Comparison of ENCODE assay signal across 8 mouse cellular contexts in genomic region chr8:126592771-126593571, GRCm38 (mm10). TPM values are rescaled to one million over a fixed set of nuclear protein-coding genes. Genes with fewer than 3 reads are reported as not detected.
DNase-seq lines count a peak whose midpoint lies in the region; ATAC-seq and TF ChIP-seq lines count a peak whose summit lies in the region.

No protein-coding gene starts in this region.

- no peaks in the 10 kb centered on the region for H3K9me3 ChIP-seq in embryonic facial prominence, embryonic 15.5 days (replicated peaks)
- no peaks in the 10 kb centered on the region for H3K9me3 ChIP-seq in hindbrain, embryonic 13.5 days
- H3K9me3 ChIP-seq in liver, embryonic 11.5 days (ENCODE audit: control insufficient read depth, low read length) = no peaks in the 10 kb centered on the region

- 0 out of 2 replicates have a peak, but pooled peaks cover 5% of the 10 kb centered on the region for H3K36me3 ChIP-seq in embryonic facial prominence, embryonic 15.5 days
- peaks cover 7% of the 10 kb centered on the region for H3K36me3 ChIP-seq in hindbrain, embryonic 13.5 days
- H3K36me3 ChIP-seq in liver, embryonic 11.5 days (ENCODE audit: control insufficient read depth, insufficient read depth, low read length) = peaks cover 12% of the 10 kb centered on the region

- H3K4me3 ChIP-seq in embryonic facial prominence, embryonic 15.5 days (replicated peaks) = peak overlapping the region; percentile 95
- peak overlapping the region; percentile 100 for H3K4me3 ChIP-seq in hindbrain, embryonic 13.5 days
- H3K4me3 ChIP-seq in liver, embryonic 11.5 days (ENCODE audit: low read depth, low read length) = peak overlapping the region; percentile 100
- peak overlapping the region; percentile 99 for H3K4me3 ChIP-seq in olfactory bulb, adult 2 months (ENCODE audit: insufficient read depth, low read depth, low read length)

- WGBS in embryonic facial prominence, embryonic 15.5 days = under 1% methylated on average over 113 of the region's 113 CpGs
- WGBS in hindbrain, embryonic 13.5 days = under 1% methylated on average over 75 of the region's 113 CpGs
- WGBS in liver, embryonic 11.5 days = under 1% methylated on average over 82 of the region's 113 CpGs
- WGBS in olfactory bulb, adult 2 months = 3% methylated on average over 113 of the region's 113 CpGs

- TF ChIP-seq CTCF in olfactory bulb, adult 2 months (IDR thresholded peaks at IDR 0.05; ENCODE audit: insufficient read depth, low read depth, low read length) = no peak

- peak; percentile 49 to 65 for DNase-seq in layer of hippocampus, postnatal 10 days (ENCODE audit: low spot score in 2 of 2)
- no peak for DNase-seq in layer of hippocampus, adult 11-12 months (ENCODE audit: low spot score)
- DNase-seq in adrenal gland, postnatal 14 days = peak; percentile 65
- DNase-seq in liver, embryonic 11.5 days (ENCODE audit: low spot score) = peak; percentile 70
- DNase-seq in ovary, postnatal 14 days (ENCODE audit: low spot score) = no peak

- peaks cover 45% of the 10 kb centered on the region for H3K4me1 ChIP-seq in embryonic facial prominence, embryonic 15.5 days
- H3K4me1 ChIP-seq in hindbrain, embryonic 13.5 days (replicated peaks) = peaks cover 68% of the 10 kb centered on the region
- H3K4me1 ChIP-seq in liver, embryonic 11.5 days (replicated peaks; ENCODE audit: control insufficient read depth, insufficient read depth, low read length) = peaks cover 39% of the 10 kb centered on the region
- H3K4me1 ChIP-seq in olfactory bulb, adult 2 months (ENCODE audit: control insufficient read depth, insufficient read depth, low read length) = peaks cover 23% of the 10 kb centered on the region

- peak; percentile 15; the same call in 1 of the 2 replicates for TF ChIP-seq POLR2A in olfactory bulb, adult 2 months (IDR thresholded peaks at IDR 0.05; ENCODE audit: insufficient read depth, low read depth, low read length)

- H3K27me3 ChIP-seq in embryonic facial prominence, embryonic 15.5 days = no peaks in the 10 kb centered on the region
- H3K27me3 ChIP-seq in hindbrain, embryonic 13.5 days = no peaks in the 10 kb centered on the region
- H3K27me3 ChIP-seq in liver, embryonic 11.5 days (replicated peaks; ENCODE audit: control insufficient read depth, insufficient read depth, low read length) = no peaks in the 10 kb centered on the region

- ATAC-seq in embryonic facial prominence, embryonic 15.5 days (ENCODE audit: insufficient number of reproducible peaks, low FRiP score, low TSS enrichment, low read depth) = no peak
- no peak for ATAC-seq in hindbrain, embryonic 13.5 days (ENCODE audit: low FRiP score)
- ATAC-seq in liver, embryonic 11.5 days (replicated peaks; ENCODE audit: low FRiP score) = no peak

- H3K4me2 ChIP-seq in embryonic facial prominence, embryonic 15.5 days (replicated peaks) = peak overlapping the region; percentile 89
- peak overlapping the region; percentile 100 for H3K4me2 ChIP-seq in hindbrain, embryonic 13.5 days
- H3K4me2 ChIP-seq in liver, embryonic 11.5 days = peak overlapping the region; percentile 99

- H3K27ac ChIP-seq in embryonic facial prominence, embryonic 15.5 days (replicated peaks) = peak overlapping the region; percentile 99
- peak overlapping the region; percentile 99 for H3K27ac ChIP-seq in hindbrain, embryonic 13.5 days
- H3K27ac ChIP-seq in liver, embryonic 11.5 days (ENCODE audit: low read depth, low read length) = peak overlapping the region; percentile 99
- peak overlapping the region; percentile 96 for H3K27ac ChIP-seq in olfactory bulb, adult 2 months (ENCODE audit: insufficient read depth, low read depth, low read length)

- peak overlapping the region; percentile 99 for H3K9ac ChIP-seq in embryonic facial prominence, embryonic 15.5 days
- peak overlapping the region; percentile 100 for H3K9ac ChIP-seq in hindbrain, embryonic 13.5 days
- peak overlapping the region; percentile 99 for H3K9ac ChIP-seq in liver, embryonic 11.5 days (ENCODE audit: low read depth, low read length)

RNA-seq across cellular contexts. Expression of gene Irf2bp2, which starts 0.8 kb away (rescaled TPM):
- 10 to 100 TPM; 57.0 to 63.1 TPM for total RNA-seq in layer of hippocampus, postnatal 10 days (2021)
- 97.2 and 105 TPM in 2 replicates for total RNA-seq in adrenal gland, postnatal 14 days (2021)
- polyA plus RNA-seq in embryonic facial prominence, embryonic 15.5 days (2015; fragmentation: Nextera tagmentation; extraction: Ambion mirVana) = 12.5 and 14.7 TPM in 2 replicates
- polyA plus RNA-seq in hindbrain, embryonic 13.5 days (2015; fragmentation: Nextera tagmentation; extraction: Ambion mirVana) = 9.0 TPM in 2 replicates
- polyA plus RNA-seq in liver, embryonic 11.5 days (2014; fragmentation: Nextera tagmentation; extraction: Ambion mirVana) = 5.9 and 7.3 TPM in 2 replicates
- not detected in 2 replicates for polyA plus RNA-seq in olfactory bulb, adult 2 months (2012; ENCODE audit: insufficient read depth, insufficient read length, low replicate concordance, missing spikeins)

Comparison
In these comparisons a context has a peak if more than half of its experiments do, and no peak if none do; other contexts are left out.
1. DNase-seq: peak in layer of hippocampus, postnatal 10 days (2 of 2), adrenal gland, postnatal 14 days (single experiment) and liver, embryonic 11.5 days (single experiment); none in layer of hippocampus, adult 11-12 months (single experiment) and ovary, postnatal 14 days (single experiment).
2. Peak in every context shown above with its lines, with median percentiles within 50 percentile points of each other: H3K27ac ChIP-seq, H3K4me2 ChIP-seq, H3K4me3 ChIP-seq and H3K9ac ChIP-seq.